Comparison of ENCODE assay signal across 20 mouse cellular contexts in genomic region chr3:136383282-136383681, GRCm38 (mm10). TPM values are rescaled to one million over a fixed set of nuclear protein-coding genes. Genes with fewer than 3 reads are reported as not detected.
DNase-seq lines count a peak whose midpoint lies in the region; ATAC-seq and TF ChIP-seq lines count a peak whose summit lies in the region.
"Had no signal": no experiment of that assay in that cellular context is flagged by ENCODE, and none has a peak within 500 bp of the region (broad histone marks: within the 10 kb centered on the region; RNA-seq: fewer than 3 reads in every experiment).

No protein-coding gene starts in this region.

- H3K27ac ChIP-seq in left cerebral cortex, adult 2 months: peak overlapping the region; percentile 61
- H3K27ac ChIP-seq: embryonic facial prominence, embryonic 12.5 days; heart, embryonic 10.5 days; hindbrain, embryonic 14.5 days had no signal

- intact Hi-C loops in left cerebral cortex, adult 2 months (cut with DNase I): loop anchor here (5.0 to 10.0 kb wide), 2 partner anchors 218 to 284 kb away; no protein-coding TSS in a partner anchor
- intact Hi-C loops in left cerebral cortex, postnatal 4 days (cut with DNase I): no loop called here

- no peak for DNase-seq in frontal cortex, postnatal 25 days (ENCODE audit: low spot score in 2 of 2)
- DNase-seq in left cerebral cortex, adult 2 months (ENCODE audit: extremely low spot score in 1 of 2, low spot score in 2 of 2): peak; percentile 24 to 36
- DNase-seq in left cerebral cortex, postnatal 4 days: no peak
- DNase-seq in brain, adult 2 months (ENCODE audit: low read depth, low spot score): peak; percentile 81
- peak; percentile 58 for DNase-seq in telencephalon, adult 2 months (ENCODE audit: low read depth, low spot score)
- no peak for DNase-seq in embryo, embryonic 10 days (ENCODE audit: low spot score)
- DNase-seq: adrenal gland, postnatal 36 days; cerebellum, adult 11 months; forebrain, postnatal 0 days; heart, postnatal 4 days; kidney, adult 8-10 months; kidney, postnatal 25 days; lung, postnatal 4 days; midbrain, embryonic 14.5 days; thymus, postnatal 4 days had no signal

- no peak overlapping the region for H3K4me3 ChIP-seq in left cerebral cortex, adult 2 months
- H3K4me3 ChIP-seq: embryonic facial prominence, embryonic 12.5 days; heart, embryonic 10.5 days had no signal

- peak; percentile 71 for ATAC-seq in frontal cortex, adult (ENCODE audit: low TSS enrichment)
- ATAC-seq: forebrain, postnatal 0 days; Patski had no signal

- TF ChIP-seq CTCF in left cerebral cortex, adult 2 months (IDR thresholded peaks at IDR 0.05): no peak

RNA-seq across cellular contexts. Expression of gene Bank1, which starts 57.4 kb away (rescaled TPM):
- 1 to 10 TPM in 1 of 2 experiments, under 1 TPM in 1; 0.97 to 1.3 TPM for total RNA-seq in left cerebral cortex, adult 2 months (2021)
- total RNA-seq in left cerebral cortex, postnatal 4 days (2021): under 1 TPM; 0.44 to 0.58 TPM

Comparison
In these comparisons a context has a peak if more than half of its experiments do, and no peak if none do; other contexts are left out.
1. DNase-seq: peak in left cerebral cortex, adult 2 months (2 of 2), brain, adult 2 months (single experiment) and telencephalon, adult 2 months (single experiment); none in frontal cortex, postnatal 25 days (0 of 2), left cerebral cortex, postnatal 4 days (single experiment) and embryo, embryonic 10 days (single experiment).